8 mouse cellular contexts compared by ENCODE assay signal in the genomic region with DNA sequence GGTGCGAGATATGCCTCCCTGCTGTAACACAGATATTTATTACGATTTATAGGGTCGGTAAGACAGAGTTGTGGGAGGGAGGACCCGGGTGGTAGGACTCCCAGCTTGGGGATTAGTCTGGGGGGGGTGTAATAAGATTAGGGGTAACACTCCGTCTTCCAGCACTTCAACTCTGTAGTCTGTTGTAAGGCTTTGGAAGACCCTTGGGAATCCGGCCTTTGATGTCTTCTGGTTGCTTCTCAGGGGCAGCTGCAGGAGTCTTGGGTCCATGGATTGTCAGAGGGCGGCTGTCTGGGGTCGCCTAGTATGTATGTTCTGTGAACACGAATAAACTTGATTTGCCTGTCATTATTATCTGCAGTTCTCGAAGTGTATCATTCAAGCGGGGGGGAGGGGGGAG. TPM values are rescaled to one million over a fixed set of nuclear protein-coding genes. Genes with fewer than 3 reads are reported as not detected.
DNase-seq lines count a peak whose midpoint lies in the region; ATAC-seq and TF ChIP-seq lines count a peak whose summit lies in the region.

No protein-coding gene starts in this region.

- peaks cover 14% of the 10 kb centered on the region for H3K4me1 ChIP-seq in heart, embryonic 16.5 days (ENCODE audit: control insufficient read depth, insufficient read depth, low read length)
- peaks cover 1 to 3% of the 10 kb centered on the region in 2 experiments; a peak in 2 of 4 replicates for H3K4me1 ChIP-seq in ES-E14 (ENCODE audit: control insufficient read depth in 2 of 2, insufficient read depth in 2 of 2, low read length in 2 of 2, poor library complexity in 1 of 2)
- H3K4me1 ChIP-seq in forebrain, embryonic 14.5 days (ENCODE audit: control insufficient read depth, insufficient read depth, low read length) = peaks cover 16% of the 10 kb centered on the region
- peaks cover 72% of the 10 kb centered on the region for H3K4me1 ChIP-seq in liver, embryonic 15.5 days (replicated peaks)

- no peak for DNase-seq in heart, postnatal 14 days
- no peak for DNase-seq in ES-E14 (ENCODE audit: low read depth, low spot score)
- no peak for DNase-seq in forebrain, embryonic 14.5 days (ENCODE audit: low spot score)
- no peak for DNase-seq in gastrocnemius, postnatal 14 days
- DNase-seq in urinary bladder, adult 18-20 months (ENCODE audit: low spot score in 2 of 2) = no peak
- DNase-seq in cerebellum, adult 8-10 months = no peak

- peak overlapping the region; percentile 86 for H3K9ac ChIP-seq in heart, embryonic 16.5 days (ENCODE audit: low read length)
- peak overlapping the region; percentile 68 for H3K9ac ChIP-seq in ES-E14 (ENCODE audit: insufficient read depth, low read depth, low read length, poor library complexity, severe bottlenecking)
- peak overlapping the region; percentile 61 for H3K9ac ChIP-seq in forebrain, embryonic 14.5 days (ENCODE audit: low read length)
- peak overlapping the region; percentile 82 for H3K9ac ChIP-seq in liver, embryonic 15.5 days

- in situ Hi-C loops in ES-E14 (cut with MboI; ENCODE audit: low sequenced_read_pairs in 2 of 2, unreplicated experiment in 2 of 2) = no loop called here

- H3K4me3 ChIP-seq in heart, embryonic 16.5 days (ENCODE audit: low read length) = peak overlapping the region; percentile 68
- peak overlapping the region; percentile 71 to 77 for H3K4me3 ChIP-seq in ES-E14 (ENCODE audit: insufficient read depth in 1 of 2, low read depth in 1 of 2, low read length in 2 of 2, poor library complexity in 1 of 2, severe bottlenecking in 1 of 2)
- H3K4me3 ChIP-seq in forebrain, embryonic 14.5 days (ENCODE audit: low read depth, low read length) = peak overlapping the region; percentile 54
- H3K4me3 ChIP-seq in liver, embryonic 15.5 days (replicated peaks) = peak overlapping the region; percentile 86

- WGBS in heart, embryonic 16.5 days = 2% methylated on average over 11 of the region's 11 CpGs
- WGBS in forebrain, embryonic 14.5 days = 3% methylated on average over 11 of the region's 11 CpGs
- WGBS in liver, embryonic 15.5 days (ENCODE audit: insufficient replicate concordance) = under 1% methylated on average over 11 of the region's 11 CpGs

- peak overlapping the region; percentile 95 for H3K27ac ChIP-seq in heart, embryonic 16.5 days (ENCODE audit: low read length)
- no peak overlapping the region for H3K27ac ChIP-seq in ES-E14 (ENCODE audit: insufficient read depth, low read depth, low read length, poor library complexity, severe bottlenecking)
- 0 out of 2 replicates have a peak overlapping the region, but pooled peaks have one; percentile 73 for H3K27ac ChIP-seq in forebrain, embryonic 14.5 days (ENCODE audit: low read depth, low read length)
- H3K27ac ChIP-seq in liver, embryonic 15.5 days (replicated peaks) = peak overlapping the region; percentile 95

- peak overlapping the region; percentile 93 for H3K4me2 ChIP-seq in heart, embryonic 16.5 days (ENCODE audit: low read depth, low read length)
- peak overlapping the region; percentile 93 for H3K4me2 ChIP-seq in forebrain, embryonic 14.5 days (ENCODE audit: low read length)
- H3K4me2 ChIP-seq in liver, embryonic 15.5 days = peak overlapping the region; percentile 98

- ATAC-seq in heart, embryonic 16.5 days (replicated peaks; ENCODE audit: extremely low read depth, insufficient read depth, low FRiP score) = no peak
- no peak; the same call in 1 of the 2 replicates for ATAC-seq in forebrain, embryonic 14.5 days
- ATAC-seq in liver, embryonic 15.5 days (ENCODE audit: insufficient read depth) = no peak

- intact Hi-C loops in heart, postnatal 14 days (cut with DNase I) = no loop called here
- intact Hi-C loops in gastrocnemius, postnatal 14 days (cut with DNase I; ENCODE audit: low total_unique reads) = no loop called here

- no peaks in the 10 kb centered on the region for H3K27me3 ChIP-seq in heart, embryonic 16.5 days (ENCODE audit: control insufficient read depth, insufficient read depth, low read length)
- H3K27me3 ChIP-seq in forebrain, embryonic 14.5 days (replicated peaks; ENCODE audit: control insufficient read depth, insufficient read depth, low read length) = no peaks in the 10 kb centered on the region; the same call in 1 of the 2 replicates
- no peaks in the 10 kb centered on the region for H3K27me3 ChIP-seq in liver, embryonic 15.5 days

- peaks cover 1% of the 10 kb centered on the region; the same call in 1 of the 2 replicates for H3K9me3 ChIP-seq in heart, embryonic 16.5 days (replicated peaks; ENCODE audit: control insufficient read depth, low read length)
- no peaks in the 10 kb centered on the region for H3K9me3 ChIP-seq in ES-E14 (ENCODE audit: control insufficient read depth, insufficient read depth, low read depth, low read length)
- no peaks in the 10 kb centered on the region for H3K9me3 ChIP-seq in forebrain, embryonic 14.5 days (replicated peaks; ENCODE audit: control insufficient read depth, low read length)
- H3K9me3 ChIP-seq in liver, embryonic 15.5 days (replicated peaks) = no peaks in the 10 kb centered on the region

- H3K36me3 ChIP-seq in heart, embryonic 16.5 days (ENCODE audit: control insufficient read depth, insufficient read depth) = peaks cover 18% of the 10 kb centered on the region
- H3K36me3 ChIP-seq in ES-E14 (ENCODE audit: control insufficient read depth, insufficient read depth, low read length, poor library complexity, severe bottlenecking) = peaks cover 14% of the 10 kb centered on the region
- peaks cover 16% of the 10 kb centered on the region for H3K36me3 ChIP-seq in forebrain, embryonic 14.5 days (ENCODE audit: control insufficient read depth, insufficient read depth, low read length)
- H3K36me3 ChIP-seq in liver, embryonic 15.5 days (replicated peaks) = peaks cover 32% of the 10 kb centered on the region

TF ChIP-seq in ES-E14, 5 proteins besides CTCF, POLR2A, EP300 and RAD21:
- TF ChIP-seq HCFC1 (IDR thresholded peaks at IDR 0.05; ENCODE audit: borderline replicate concordance, insufficient read depth, low read length) (no peak), ZNF384 (IDR thresholded peaks at IDR 0.05; ENCODE audit: low read depth, low read length) (no peak), CHD2 (IDR thresholded peaks at IDR 0.05; ENCODE audit: low read depth, low read length) (no peak), MAFK (IDR thresholded peaks at IDR 0.05; ENCODE audit: insufficient read depth, low read depth, low read length) (no peak), ZC3H11A (IDR thresholded peaks at IDR 0.05; ENCODE audit: borderline replicate concordance, low read depth, low read length) (no peak)

RNA-seq across cellular contexts. Expression of a gene that starts 0.5 kb away (rescaled TPM):
- 119 and 134 TPM in 2 replicates for polyA plus RNA-seq in heart, embryonic 16.5 days (2015; fragmentation: Nextera tagmentation; extraction: Ambion mirVana)
- total RNA-seq in heart, postnatal 14 days (2021) = 100 to 1,000 TPM; 108 to 111 TPM
- 31.6 and 34.6 TPM in 2 replicates for total RNA-seq in ES-E14 (2012; rRNA removed)
- polyA plus RNA-seq in forebrain, embryonic 14.5 days (2014; fragmentation: Nextera tagmentation; extraction: Ambion mirVana) = 68.5 and 78.2 TPM in 2 replicates
- 33.7 and 42.4 TPM in 2 replicates for polyA plus RNA-seq in liver, embryonic 15.5 days (2015; fragmentation: Nextera tagmentation; extraction: Ambion mirVana)
- total RNA-seq in gastrocnemius, postnatal 14 days (2021) = 10 to 100 TPM; 39.2 to 40.3 TPM

RNA-seq across cellular contexts. Expression of a gene that starts 1.1 kb away (rescaled TPM):
- 60.9 and 62.6 TPM in 2 replicates for polyA plus RNA-seq in heart, embryonic 16.5 days (2015; fragmentation: Nextera tagmentation; extraction: Ambion mirVana)
- 10 to 100 TPM; 23.9 to 27.8 TPM for total RNA-seq in heart, postnatal 14 days (2021)
- 29.3 and 32.3 TPM in 2 replicates for total RNA-seq in ES-E14 (2012; rRNA removed)
- 4.6 and 5.0 TPM in 2 replicates for polyA plus RNA-seq in forebrain, embryonic 14.5 days (2014; fragmentation: Nextera tagmentation; extraction: Ambion mirVana)
- 22.9 and 23.7 TPM in 2 replicates for polyA plus RNA-seq in liver, embryonic 15.5 days (2015; fragmentation: Nextera tagmentation; extraction: Ambion mirVana)
- total RNA-seq in gastrocnemius, postnatal 14 days (2021) = 1 to 10 TPM; 4.6 to 5.4 TPM

RNA-seq across cellular contexts. Expression of a gene that starts 15.5 kb away (rescaled TPM):
- polyA plus RNA-seq in heart, embryonic 16.5 days (2015; fragmentation: Nextera tagmentation; extraction: Ambion mirVana) = 634 and 654 TPM in 2 replicates
- total RNA-seq in heart, postnatal 14 days (2021) = 100 to 1,000 TPM; 134 to 183 TPM
- total RNA-seq in ES-E14 (2012; rRNA removed) = 1,077 and 1,157 TPM in 2 replicates
- 2,004 and 2,051 TPM in 2 replicates for polyA plus RNA-seq in forebrain, embryonic 14.5 days (2014; fragmentation: Nextera tagmentation; extraction: Ambion mirVana)
- polyA plus RNA-seq in liver, embryonic 15.5 days (2015; fragmentation: Nextera tagmentation; extraction: Ambion mirVana) = 379 and 391 TPM in 2 replicates
- total RNA-seq in gastrocnemius, postnatal 14 days (2021) = 100 to 1,000 TPM in 1 of 2 experiments, 10 to 100 TPM in 1; 95.6 to 123 TPM

RNA-seq across cellular contexts. Expression of a gene that starts 18.8 kb away (rescaled TPM):
- 14.7 and 15.0 TPM in 2 replicates for polyA plus RNA-seq in heart, embryonic 16.5 days (2015; fragmentation: Nextera tagmentation; extraction: Ambion mirVana)
- total RNA-seq in heart, postnatal 14 days (2021) = 10 to 100 TPM; 12.9 to 13.5 TPM
- total RNA-seq in ES-E14 (2012; rRNA removed) = 23.8 and 31.7 TPM in 2 replicates
- polyA plus RNA-seq in forebrain, embryonic 14.5 days (2014; fragmentation: Nextera tagmentation; extraction: Ambion mirVana) = 12.2 and 14.4 TPM in 2 replicates
- 8.5 and 9.1 TPM in 2 replicates for polyA plus RNA-seq in liver, embryonic 15.5 days (2015; fragmentation: Nextera tagmentation; extraction: Ambion mirVana)
- 1 to 10 TPM; 5.4 to 6.9 TPM for total RNA-seq in gastrocnemius, postnatal 14 days (2021)

RNA-seq across cellular contexts. Expression of a gene that starts 38.6 kb away (rescaled TPM):
- 45.9 and 46.9 TPM in 2 replicates for polyA plus RNA-seq in heart, embryonic 16.5 days (2015; fragmentation: Nextera tagmentation; extraction: Ambion mirVana)
- 1 to 10 TPM; 3.8 to 6.0 TPM for total RNA-seq in heart, postnatal 14 days (2021)
- 24.7 and 43.0 TPM in 2 replicates for total RNA-seq in ES-E14 (2012; rRNA removed)
- polyA plus RNA-seq in forebrain, embryonic 14.5 days (2014; fragmentation: Nextera tagmentation; extraction: Ambion mirVana) = 23.9 and 29.6 TPM in 2 replicates
- polyA plus RNA-seq in liver, embryonic 15.5 days (2015; fragmentation: Nextera tagmentation; extraction: Ambion mirVana) = 22.0 and 22.5 TPM in 2 replicates
- total RNA-seq in gastrocnemius, postnatal 14 days (2021) = 1 to 10 TPM; 4.8 TPM
